Mouse (Mus musculus): ENCODE data around the gene Spp1. TPM values are rescaled to one million over a fixed set of nuclear protein-coding genes. Genes with fewer than 3 reads are reported as not detected.

The Spp1 gene
- polyA plus RNA-seq, 1 experiment from 2014 or later, result 6.6 TPM

DNA sequence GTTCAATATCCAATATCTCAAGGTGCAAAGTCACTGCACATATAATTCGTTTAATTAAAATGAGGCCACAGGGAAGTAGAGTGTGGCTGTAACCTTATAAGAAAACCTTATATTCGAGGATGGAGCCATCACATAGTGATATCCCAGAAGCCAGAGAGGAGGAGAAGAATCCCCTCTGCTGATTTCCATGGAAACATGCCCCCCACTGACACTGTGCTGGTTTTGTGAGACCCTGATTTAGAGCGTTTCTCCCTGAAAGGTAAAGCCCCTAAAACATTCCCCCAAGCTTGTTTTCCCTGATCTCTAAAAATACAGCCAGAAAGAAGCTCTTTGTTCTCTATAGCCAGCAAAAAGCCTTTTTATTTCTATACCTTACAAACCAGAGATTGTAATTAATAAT is 14.6 kb downstream of the Spp1 start:
- Histone ChIP-seq H3K4me1 (ENCODE audit: insufficient read depth) (no peaks in the 10 kb centered on the region), H3K4me2 (no peak overlapping the region), H3K4me3 (ENCODE audit: low read depth, low read length) (no peak overlapping the region), H3K9ac (no peak overlapping the region), H3K27ac (ENCODE audit: low read depth) (no peak overlapping the region), H3K9me3 (ENCODE audit: low read depth, low read length) (no peaks in the 10 kb centered on the region), H3K27me3 (ENCODE audit: insufficient read depth, low read length) (no peaks in the 10 kb centered on the region), H3K36me3 (ENCODE audit: insufficient read depth) (no peaks in the 10 kb centered on the region)
- WGBS, result 53% methylated on average over 3 of the region's 3 CpGs
- no peak for DNase-seq
- no peak for TF ChIP-seq CTCF (IDR thresholded peaks at IDR 0.05; ENCODE audit: low read depth)
- ATAC-seq (ENCODE audit: insufficient read depth), result no peak

GRCm38 (mm10) chr5:104453075-104453474 is 18.2 kb downstream of the Spp1 start:
- no peak for ATAC-seq (ENCODE audit: insufficient read depth)
- H3K27ac ChIP-seq (ENCODE audit: low read depth), result no peak overlapping the region
- H3K4me1 ChIP-seq (ENCODE audit: insufficient read depth), result no peaks in the 10 kb centered on the region
- WGBS, result 56% methylated on average over 1 of the region's 1 CpGs
- no peaks in the 10 kb centered on the region; the same call in 1 of the 2 replicates for H3K9me3 ChIP-seq (ENCODE audit: low read depth, low read length)
- H3K27me3 ChIP-seq (ENCODE audit: insufficient read depth, low read length), result no peaks in the 10 kb centered on the region
- TF ChIP-seq CTCF (IDR thresholded peaks at IDR 0.05; ENCODE audit: low read depth), result no peak
- H3K36me3 ChIP-seq (ENCODE audit: insufficient read depth), result no peaks in the 10 kb centered on the region
- DNase-seq, result no peak
- H3K4me2 ChIP-seq, result no peak overlapping the region
- no peak overlapping the region for H3K9ac ChIP-seq
- H3K4me3 ChIP-seq (ENCODE audit: low read depth, low read length), result no peak overlapping the region

DNA sequence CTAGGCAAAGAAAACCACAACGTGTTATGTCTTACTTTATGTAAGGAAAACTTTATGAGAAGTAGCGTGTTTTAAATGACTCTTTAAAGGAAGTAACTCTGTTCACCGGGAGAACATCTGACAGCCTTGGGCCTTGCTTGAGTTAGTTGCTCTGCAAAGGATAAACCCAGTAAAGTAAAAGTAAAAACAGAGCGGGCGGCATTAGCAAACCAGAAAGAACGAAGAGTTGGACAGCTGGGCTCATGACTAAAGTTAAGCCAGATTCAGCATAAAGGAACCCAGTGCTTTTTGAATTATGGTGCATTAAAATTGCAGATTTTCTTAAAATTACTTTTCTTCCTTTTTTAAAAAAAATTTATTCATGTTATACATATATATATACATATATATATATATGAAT is 19.6 kb downstream of the Spp1 start:
- H3K9ac ChIP-seq, result no peak overlapping the region
- H3K4me3 ChIP-seq (ENCODE audit: low read depth, low read length), result no peak overlapping the region
- no peak overlapping the region for H3K27ac ChIP-seq (ENCODE audit: low read depth)
- H3K9me3 ChIP-seq (ENCODE audit: low read depth, low read length), result no peaks in the 10 kb centered on the region; the same call in 1 of the 2 replicates
- 87% methylated on average over 6 of the region's 6 CpGs for WGBS
- H3K27me3 ChIP-seq (ENCODE audit: insufficient read depth, low read length), result no peaks in the 10 kb centered on the region
- no peak overlapping the region for H3K4me2 ChIP-seq
- ATAC-seq (ENCODE audit: insufficient read depth) (no peak), DNase-seq (no peak)
- TF ChIP-seq CTCF (IDR thresholded peaks at IDR 0.05; ENCODE audit: low read depth), result no peak
- H3K4me1 ChIP-seq (ENCODE audit: insufficient read depth), result no peaks in the 10 kb centered on the region
- H3K36me3 ChIP-seq (ENCODE audit: insufficient read depth), result no peaks in the 10 kb centered on the region

- H3K9me3 ChIP-seq (ENCODE audit: low read depth, low read length), result no peaks in the 10 kb centered on the region; the same call in 1 of the 2 replicates
- 8% methylated on average over 46 of the region's 46 CpGs for WGBS
- DNase-seq, result peak; percentile 86
- peak within 1 kb of the TSS; percentile 96 for H3K27ac ChIP-seq (ENCODE audit: low read depth)
- H3K4me1 ChIP-seq (ENCODE audit: insufficient read depth), result no peaks in the 10 kb centered on the region
- no peaks in the 10 kb centered on the region for H3K27me3 ChIP-seq (ENCODE audit: insufficient read depth, low read length)
- peak within 1 kb of the TSS; percentile 66 for H3K4me2 ChIP-seq
- TF ChIP-seq CTCF (IDR thresholded peaks at IDR 0.05; ENCODE audit: low read depth), result no peak
- peak within 1 kb of the TSS; percentile 88 for H3K4me3 ChIP-seq (ENCODE audit: low read depth, low read length)
- ATAC-seq (ENCODE audit: insufficient read depth), result peak; percentile 95
- H3K9ac ChIP-seq, result peak within 1 kb of the TSS; percentile 97
- 0 out of 2 replicates have a peak, but pooled peaks cover 8% of the 10 kb centered on the region for H3K36me3 ChIP-seq (ENCODE audit: insufficient read depth)
Measured at GRCm38 (mm10) chr5:104458832-104459705, 24.2 kb downstream of the Spp1 start, which contains the start of gene Pkd2. Gene Pkd2, plus strand, starts transcription at chr5:104459450.

- peak overlapping the region; percentile 97 for H3K9ac ChIP-seq
- H3K9me3 ChIP-seq (ENCODE audit: low read depth, low read length), result no peaks in the 10 kb centered on the region; the same call in 1 of the 2 replicates
- ATAC-seq (ENCODE audit: insufficient read depth) (peak; percentile 74), DNase-seq (peak; percentile 82)
- no peak for TF ChIP-seq CTCF (IDR thresholded peaks at IDR 0.05; ENCODE audit: low read depth)
- peak overlapping the region; percentile 66 for H3K4me2 ChIP-seq
- H3K27me3 ChIP-seq (ENCODE audit: insufficient read depth, low read length), result no peaks in the 10 kb centered on the region
- H3K4me1 ChIP-seq (ENCODE audit: insufficient read depth), result no peaks in the 10 kb centered on the region
- H3K27ac ChIP-seq (ENCODE audit: low read depth), result peak overlapping the region; percentile 96
- under 1% methylated on average over 80 of the region's 82 CpGs for WGBS
- H3K4me3 ChIP-seq (ENCODE audit: low read depth, low read length), result peak overlapping the region; percentile 88
- H3K36me3 ChIP-seq (ENCODE audit: insufficient read depth), result 0 out of 2 replicates have a peak, but pooled peaks cover 12% of the 10 kb centered on the region
Measured at GRCm38 (mm10) chr5:104459706-104460455, 25.0 kb downstream of the Spp1 start.

DNA sequence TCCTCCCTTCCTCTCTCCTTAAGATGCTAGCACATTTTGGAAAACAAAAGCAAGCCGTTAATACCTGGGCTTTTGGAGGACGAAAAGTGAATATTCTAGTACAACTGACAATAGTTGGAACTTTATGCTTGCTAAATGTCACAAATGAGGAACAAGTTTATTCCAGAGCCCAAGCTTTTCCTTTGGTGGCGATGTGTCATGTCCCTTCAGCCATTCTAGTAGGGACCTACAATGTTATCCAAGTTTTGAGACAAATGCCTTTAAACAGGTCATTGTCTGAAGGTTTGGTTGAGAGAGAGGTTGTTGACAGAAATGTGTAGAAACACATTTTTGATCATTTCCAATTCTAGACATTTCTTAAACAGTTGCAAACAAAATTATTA is 25.5 kb downstream of the Spp1 start:
- peak overlapping the region; percentile 88 for H3K4me3 ChIP-seq (ENCODE audit: low read depth, low read length)

More for the DNA sequence above, 25.5 kb downstream of the Spp1 start:
- 22% methylated on average over 3 of the region's 3 CpGs for WGBS
- peak overlapping the region; percentile 66 for H3K4me2 ChIP-seq
- no peaks in the 10 kb centered on the region for H3K27me3 ChIP-seq (ENCODE audit: insufficient read depth, low read length)
- TF ChIP-seq CTCF (IDR thresholded peaks at IDR 0.05; ENCODE audit: low read depth), result no peak
- no peaks in the 10 kb centered on the region for H3K4me1 ChIP-seq (ENCODE audit: insufficient read depth)
- ATAC-seq (ENCODE audit: insufficient read depth) (no peak), DNase-seq (no peak)
- H3K36me3 ChIP-seq (ENCODE audit: insufficient read depth), result peaks cover 17% of the 10 kb centered on the region
- peak overlapping the region; percentile 97 for H3K9ac ChIP-seq
- 0 out of 2 replicates have a peak overlapping the region, but pooled peaks have one; percentile 96 for H3K27ac ChIP-seq (ENCODE audit: low read depth)
- no peaks in the 10 kb centered on the region; the same call in 1 of the 2 replicates for H3K9me3 ChIP-seq (ENCODE audit: low read depth, low read length)

All from lung, embryonic 14.5 days (tissue).